Mouse (Mus musculus) gastrocnemius, postnatal 36 days (tissue): ENCODE results near the gene Smg7. TPM values are rescaled to one million over a fixed set of nuclear protein-coding genes. Genes with fewer than 3 reads are reported as not detected.

Source experiments
- DNase-seq, 2 experiments: peaks; one replicate each; pipeline ENCODE4 v3.0.0; 2022
- intact Hi-C: fragments of 180-260 bp; cut with DNase I; formaldehyde crosslinking; loops from one replicate; pipeline ENCODE4 v1.15.1; 2025
- total RNA-seq, 2 experiments: library from RNA; stranded (reverse); gene quantifications; 2 replicates each; pipeline ENCODE4 v1.2.3; 2021

The Smg7 gene
- total RNA-seq, 2 experiments from 2014 or later = 33.5 to 34.4 TPM

GRCm38 (mm10) chr1:152844634-152845033, 57.8 kb downstream of the Smg7 start:
- intact Hi-C loops = loop anchor here (10.0 kb wide), 1 partner anchor 620 kb away; no protein-coding TSS in a partner anchor
- no peak for DNase-seq

GRCm38 (mm10) chr1:152841057-152841456, 61.4 kb downstream of the Smg7 start:
- DNase-seq = no peak
- intact Hi-C loops = loop anchor here (10.0 kb wide), 1 partner anchor 624 kb away; no protein-coding TSS in a partner anchor

GRCm38 (mm10) chr1:152840343-152840742, 62.1 kb downstream of the Smg7 start:
- DNase-seq = no peak
- intact Hi-C loops = loop anchor here (10.0 kb wide), 1 partner anchor 624 kb away; no protein-coding TSS in a partner anchor

DNA sequence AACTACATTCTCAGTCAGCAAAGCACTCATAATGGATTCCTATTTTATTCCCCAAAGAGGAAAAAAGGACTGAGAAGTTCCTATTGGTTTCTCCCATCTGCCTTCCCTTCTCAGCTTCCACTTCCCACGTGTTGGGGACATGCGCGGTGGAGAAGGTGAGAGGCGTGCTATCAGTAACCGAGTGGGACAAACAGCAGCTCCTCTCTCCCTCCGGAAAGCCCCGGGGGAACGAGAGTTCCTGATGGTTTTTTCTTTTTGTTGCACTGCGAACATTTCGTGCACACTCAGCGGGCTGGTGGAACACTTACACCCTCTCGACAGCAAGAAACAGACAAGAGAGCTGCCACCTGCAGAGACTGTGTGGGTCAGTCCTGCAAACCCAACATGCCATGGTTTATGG, 63.6 kb downstream of the Smg7 start:
- no peak for DNase-seq
- intact Hi-C loops = no loop called here

GRCm38 (mm10) chr1:152838026-152838702, 64.3 kb downstream of the Smg7 start:
- DNase-seq = no peak
- intact Hi-C loops = no loop called here

DNA sequence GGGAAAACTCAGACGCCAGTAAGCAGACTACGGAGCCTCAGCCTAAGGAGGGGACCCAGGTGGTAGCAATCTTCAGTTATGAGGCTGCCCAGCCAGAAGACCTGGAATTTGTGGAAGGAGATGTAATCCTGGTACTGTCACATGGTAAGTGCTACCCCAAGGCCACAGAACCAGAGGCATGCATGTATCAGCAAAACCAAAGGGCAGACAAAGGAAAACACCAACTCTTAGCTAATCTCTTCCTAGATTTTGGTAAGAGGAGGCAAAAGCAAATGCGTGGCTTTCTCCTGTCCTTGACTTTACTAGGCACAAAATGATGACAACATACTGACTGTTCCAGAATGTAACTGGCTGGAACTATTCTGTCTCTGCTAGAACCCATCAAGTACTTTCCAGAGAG, 67.4 kb downstream of the Smg7 start:
- DNase-seq = no peak
- intact Hi-C loops = no loop called here

DNA sequence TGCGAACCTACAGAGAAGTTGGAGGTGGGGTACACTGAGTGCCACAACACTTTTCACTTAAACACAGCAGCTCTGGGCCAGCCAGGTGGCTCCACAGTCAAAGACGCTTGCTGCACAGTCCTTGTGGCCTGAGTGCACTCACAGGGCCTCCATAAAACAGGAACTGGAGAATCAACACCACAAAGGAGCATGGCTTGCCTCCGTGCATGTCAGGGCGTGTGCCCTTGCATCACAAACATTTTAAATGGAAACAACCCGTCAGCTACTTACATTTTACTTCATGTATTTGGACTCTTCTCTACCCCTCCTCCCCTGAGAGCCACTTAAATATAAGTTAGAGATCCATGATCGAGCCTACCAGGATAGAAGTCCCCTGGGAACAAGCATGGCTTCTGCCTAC, 70.1 kb downstream of the Smg7 start:
- intact Hi-C loops = no loop called here
- DNase-seq = no peak

GRCm38 (mm10) chr1:152831619-152832018, 70.8 kb downstream of the Smg7 start:
- intact Hi-C loops = no loop called here
- DNase-seq = no peak

DNA sequence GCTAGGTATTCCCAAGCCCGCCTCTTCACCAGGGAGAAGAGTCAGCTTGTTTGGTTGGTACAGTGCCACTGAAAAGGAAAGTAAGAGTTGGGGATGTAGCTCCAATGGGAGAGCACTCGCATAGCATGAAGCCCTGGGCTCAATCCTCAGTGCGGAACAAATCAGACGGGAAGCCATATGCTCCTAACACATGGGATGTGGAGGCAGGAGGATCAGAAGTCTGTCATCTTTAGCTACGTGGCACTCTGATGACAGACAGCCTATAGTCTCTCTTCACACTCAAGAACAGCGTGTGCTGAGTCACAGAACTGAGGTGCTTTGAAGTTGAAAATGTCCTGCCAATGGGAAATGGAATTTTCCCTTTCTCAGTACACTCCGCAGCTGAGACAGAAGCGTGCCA, 71.4 kb downstream of the Smg7 start:
- no peak for DNase-seq
- intact Hi-C loops = no loop called here

DNA sequence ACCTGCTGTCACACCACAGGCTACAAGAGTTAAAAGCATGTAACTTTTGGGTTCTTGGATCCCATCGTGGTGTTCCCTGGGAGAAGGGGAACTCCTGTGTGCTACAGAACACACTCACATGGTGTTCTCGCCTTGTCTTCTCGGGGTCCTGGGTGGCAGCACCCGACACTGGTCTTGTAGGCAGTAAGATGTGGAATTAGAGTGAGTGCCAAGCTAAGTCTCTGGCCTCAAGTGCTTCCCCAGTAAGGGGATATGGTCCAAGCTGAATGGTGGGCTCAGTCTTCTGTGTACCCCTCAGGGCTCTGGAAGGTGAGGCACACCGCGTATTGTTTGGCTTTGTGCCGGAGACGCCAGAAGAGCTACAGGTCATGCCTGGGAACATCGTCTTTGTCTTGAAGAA, 72.4 kb downstream of the Smg7 start:
- intact Hi-C loops = no loop called here
- DNase-seq = no peak

- intact Hi-C loops = no loop called here
- no peak for DNase-seq
Observed at GRCm38 (mm10) chr1:152828637-152829355, 73.7 kb downstream of the Smg7 start.

DNA sequence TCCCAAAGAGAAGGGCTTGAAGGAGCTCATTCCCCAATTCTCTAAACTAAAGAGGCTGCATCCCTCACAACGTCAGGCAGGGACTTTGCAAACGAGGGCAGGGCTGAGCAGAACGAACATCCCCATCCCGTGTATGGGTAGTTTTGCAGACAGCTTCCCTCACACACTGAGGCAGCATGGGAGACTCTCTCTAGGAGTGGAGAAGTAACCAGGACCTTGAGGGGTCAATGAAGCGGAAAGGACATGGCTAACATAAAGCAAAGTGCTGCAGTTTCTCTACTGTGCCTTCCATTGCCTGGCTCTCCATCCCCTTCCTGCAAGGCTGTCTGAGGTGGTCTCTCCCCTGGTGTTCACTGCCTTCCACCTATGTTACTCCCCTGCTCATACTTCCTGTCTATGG, 74.3 kb downstream of the Smg7 start:
- DNase-seq = no peak
- intact Hi-C loops = no loop called here

GRCm38 (mm10) chr1:152826446-152826845, 76.0 kb downstream of the Smg7 start:
- no peak for DNase-seq
- intact Hi-C loops = no loop called here

GRCm38 (mm10) chr1:152824206-152824605, 78.2 kb downstream of the Smg7 start:
- no peak for DNase-seq
- intact Hi-C loops = no loop called here

DNA sequence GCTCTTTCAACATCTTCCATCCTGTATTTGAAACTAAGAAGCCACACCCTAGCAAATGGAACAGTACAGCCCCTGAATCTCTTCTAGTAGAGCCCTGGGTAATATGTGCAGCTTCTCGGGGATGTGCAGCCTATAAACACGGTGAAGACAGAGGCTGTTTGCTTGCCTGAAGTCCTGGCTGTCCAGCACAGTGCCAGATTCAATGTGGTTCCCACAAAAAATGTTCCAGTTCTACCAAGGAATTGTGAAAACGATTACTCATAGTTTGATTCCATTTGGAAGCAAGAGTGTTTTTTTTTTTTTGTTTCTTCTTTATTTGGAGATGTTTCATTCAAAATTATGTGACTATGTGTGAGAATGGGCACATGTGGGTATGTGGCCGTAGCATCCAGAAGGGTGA, 80.7 kb downstream of the Smg7 start:
- intact Hi-C loops = no loop called here
- DNase-seq = no peak

- intact Hi-C loops = no loop called here
Observed at GRCm38 (mm10) chr1:152820911-152821695, 81.3 kb downstream of the Smg7 start.

GRCm38 (mm10) chr1:152819558-152819957, 82.9 kb downstream of the Smg7 start:
- DNase-seq = no peak
- intact Hi-C loops = no loop called here

More at GRCm38 (mm10) chr1:152820911-152821695, 81.3 kb downstream of the Smg7 start:
- DNase-seq = no peak

DNA sequence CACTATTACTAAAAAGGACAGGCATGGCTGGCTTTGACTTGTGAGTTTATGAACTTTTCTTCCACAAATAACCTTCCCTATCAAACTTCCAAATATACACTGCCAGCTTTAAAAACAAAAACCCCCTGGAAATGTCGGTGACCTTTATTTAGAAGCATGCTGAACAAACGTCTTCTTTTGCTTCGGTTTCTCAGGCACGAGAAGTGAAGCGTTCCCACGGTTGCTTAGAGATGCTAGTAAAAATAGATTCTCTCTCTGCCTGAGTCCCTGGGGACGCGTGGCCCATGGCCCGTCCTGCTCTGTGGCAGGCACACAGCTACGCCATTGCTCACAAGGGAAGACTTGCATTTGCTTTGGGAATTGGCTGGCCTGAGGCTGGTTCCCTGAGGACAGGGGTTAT, 84.7 kb downstream of the Smg7 start:
- DNase-seq = peak; percentile 35 to 39
- intact Hi-C loops = no loop called here

DNA sequence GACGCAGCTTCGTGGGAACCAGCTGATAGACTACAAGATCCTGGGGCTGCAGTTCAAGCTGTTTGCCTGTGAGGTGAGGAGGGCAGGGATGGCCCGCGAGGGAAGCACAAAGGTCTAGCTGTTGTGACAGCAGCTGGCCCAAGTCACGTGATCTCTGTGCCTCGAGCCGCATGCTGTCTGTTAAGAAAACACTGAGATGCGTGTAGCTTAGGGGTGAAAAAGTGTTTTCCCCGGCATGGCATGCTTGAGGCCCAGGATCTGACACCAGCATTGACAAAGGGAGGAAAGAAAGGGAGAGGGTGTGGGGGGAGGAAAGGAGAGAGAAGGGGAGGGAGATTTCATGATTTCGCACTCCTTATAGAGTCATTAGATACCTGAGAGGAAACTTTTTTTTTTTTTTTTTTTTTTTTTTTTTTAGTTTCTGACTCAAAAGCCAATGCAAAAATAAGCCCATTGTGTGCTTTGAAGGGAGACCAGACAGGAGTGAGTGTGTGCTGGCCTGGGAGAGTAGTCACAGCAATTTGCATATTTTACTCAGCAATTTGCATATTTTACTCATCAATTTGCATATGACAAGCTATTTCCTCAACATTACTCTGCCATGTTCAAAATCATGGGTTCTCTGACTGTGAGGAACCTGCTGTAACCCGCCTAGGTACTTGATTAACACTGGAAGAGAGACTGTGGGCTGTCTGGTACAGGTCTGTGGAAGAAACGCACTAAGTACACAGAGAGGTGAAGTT, 85.2 kb downstream of the Smg7 start:
- intact Hi-C loops = no loop called here
- no peak for DNase-seq

DNA sequence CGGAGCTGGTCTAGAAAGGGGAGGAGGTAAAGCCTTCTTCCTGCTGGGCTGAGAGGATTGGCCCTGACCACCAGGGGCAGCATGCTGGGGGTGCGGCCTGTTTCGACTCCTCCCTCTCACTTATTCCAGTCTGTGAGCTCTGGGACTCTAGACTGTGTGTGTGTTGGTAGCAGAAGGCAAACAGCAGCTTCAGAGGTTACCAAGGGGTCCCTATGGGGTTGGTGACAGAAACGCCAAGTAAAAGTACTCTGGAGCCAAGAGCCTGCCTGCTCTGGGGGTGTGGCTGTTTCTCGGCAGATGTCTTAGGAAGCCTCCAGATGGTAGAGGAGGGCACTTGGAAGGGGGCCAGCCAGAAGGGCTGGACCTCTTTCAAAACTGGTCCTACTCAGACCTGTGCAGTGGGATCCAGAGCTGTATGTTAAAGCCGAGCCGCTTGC, 87.2 kb downstream of the Smg7 start:
- no peak for DNase-seq
- intact Hi-C loops = no loop called here
